Mouse (Mus musculus): ENCODE results near the gene Ufsp1. TPM values are rescaled to one million over a fixed set of nuclear protein-coding genes. Genes with fewer than 3 reads are reported as not detected.

Ufsp1 gene
- polyA plus RNA-seq, 1 experiment from 2014 or later: 11.4 TPM

- ATAC-seq (ENCODE audit: low FRiP score, low TSS enrichment): no peak
- Histone ChIP-seq H3K9ac (ENCODE audit: low read length) (no peak overlapping the region), H3K4me1 (replicated peaks; ENCODE audit: control insufficient read depth, insufficient read depth) (peaks cover 5% of the 10 kb centered on the region; the same call in 1 of the 2 replicates), H3K4me3 (ENCODE audit: low read depth, low read length) (no peak overlapping the region), H3K27ac (replicated peaks) (no peak overlapping the region), H3K9me3 (ENCODE audit: control insufficient read depth, low read length) (no peaks in the 10 kb centered on the region), H3K36me3 (ENCODE audit: control insufficient read depth, insufficient read depth, low read length) (peaks cover 48% of the 10 kb centered on the region), H3K27me3 (ENCODE audit: control insufficient read depth, insufficient read depth, low read length) (no peaks in the 10 kb centered on the region), H3K4me2 (replicated peaks; ENCODE audit: low read depth) (no peak overlapping the region)
- no peak for DNase-seq (ENCODE audit: low spot score)
- no peak for TF ChIP-seq EP300 (optimal IDR thresholded peaks at IDR 0.05)
- TF ChIP-seq CTCF (IDR thresholded peaks at IDR 0.05; ENCODE audit: low read depth): no peak
- WGBS: 78% methylated on average over 7 of the region's 7 CpGs
Observed at GRCm38 (mm10) chr5:137299240-137299639, 4.8 kb downstream of the Ufsp1 start.

- no peaks in the 10 kb centered on the region for H3K9me3 ChIP-seq (ENCODE audit: control insufficient read depth, low read length)
- H3K27me3 ChIP-seq (ENCODE audit: control insufficient read depth, insufficient read depth, low read length): no peaks in the 10 kb centered on the region
- H3K4me3 ChIP-seq (ENCODE audit: low read depth, low read length): no peak overlapping the region
- H3K9ac ChIP-seq (ENCODE audit: low read length): no peak overlapping the region
- no peak overlapping the region for H3K4me2 ChIP-seq (replicated peaks; ENCODE audit: low read depth)
- DNase-seq (ENCODE audit: low spot score) (peak; percentile 85), ATAC-seq (ENCODE audit: low FRiP score, low TSS enrichment) (peak; percentile 35)
- WGBS: 64% methylated on average over 21 of the region's 21 CpGs
- TF ChIP-seq CTCF (IDR thresholded peaks at IDR 0.05; ENCODE audit: low read depth) (no peak), EP300 (optimal IDR thresholded peaks at IDR 0.05) (no peak)
- no peaks in the 10 kb centered on the region; the same call in 1 of the 2 replicates for H3K4me1 ChIP-seq (replicated peaks; ENCODE audit: control insufficient read depth, insufficient read depth)
- H3K27ac ChIP-seq (replicated peaks): no peak overlapping the region
- peaks cover 43% of the 10 kb centered on the region for H3K36me3 ChIP-seq (ENCODE audit: control insufficient read depth, insufficient read depth, low read length)
Observed at GRCm38 (mm10) chr5:137301253-137301652, 6.8 kb downstream of the Ufsp1 start.

- no peak overlapping the region for H3K4me3 ChIP-seq (ENCODE audit: low read depth, low read length)
- peaks cover 26% of the 10 kb centered on the region for H3K36me3 ChIP-seq (ENCODE audit: control insufficient read depth, insufficient read depth, low read length)
Observed at GRCm38 (mm10) chr5:137303609-137304008, 9.2 kb downstream of the Ufsp1 start.

GRCm38 (mm10) chr5:137304165-137304564, 9.7 kb downstream of the Ufsp1 start:
- Histone ChIP-seq H3K4me3 (ENCODE audit: low read depth, low read length) (no peak overlapping the region), H3K36me3 (ENCODE audit: control insufficient read depth, insufficient read depth, low read length) (peaks cover 26% of the 10 kb centered on the region), H3K27me3 (ENCODE audit: control insufficient read depth, insufficient read depth, low read length) (no peaks in the 10 kb centered on the region), H3K4me1 (replicated peaks; ENCODE audit: control insufficient read depth, insufficient read depth) (no peaks in the 10 kb centered on the region; the same call in none of the 2 replicates), H3K9ac (ENCODE audit: low read length) (peak overlapping the region; percentile 13; the same call in 1 of the 2 replicates), H3K9me3 (ENCODE audit: control insufficient read depth, low read length) (no peaks in the 10 kb centered on the region), H3K4me2 (replicated peaks; ENCODE audit: low read depth) (no peak overlapping the region), H3K27ac (replicated peaks) (no peak overlapping the region)
- DNase-seq (ENCODE audit: low spot score) (no peak), ATAC-seq (ENCODE audit: low FRiP score, low TSS enrichment) (no peak)
- no peak for TF ChIP-seq CTCF (IDR thresholded peaks at IDR 0.05; ENCODE audit: low read depth)
- no peak for TF ChIP-seq EP300 (optimal IDR thresholded peaks at IDR 0.05)
- WGBS: 46% methylated on average over 3 of the region's 3 CpGs

More at GRCm38 (mm10) chr5:137303609-137304008, 9.2 kb downstream of the Ufsp1 start:
- H3K4me1 ChIP-seq (replicated peaks; ENCODE audit: control insufficient read depth, insufficient read depth): no peaks in the 10 kb centered on the region; the same call in none of the 2 replicates
- no peak overlapping the region for H3K9ac ChIP-seq (ENCODE audit: low read length)
- H3K4me2 ChIP-seq (replicated peaks; ENCODE audit: low read depth): no peak overlapping the region
- no peaks in the 10 kb centered on the region for H3K27me3 ChIP-seq (ENCODE audit: control insufficient read depth, insufficient read depth, low read length)
- DNase-seq (ENCODE audit: low spot score) (no peak), ATAC-seq (ENCODE audit: low FRiP score, low TSS enrichment) (no peak)
- H3K9me3 ChIP-seq (ENCODE audit: control insufficient read depth, low read length): no peaks in the 10 kb centered on the region
- WGBS: 72% methylated on average over 4 of the region's 4 CpGs
- no peak for TF ChIP-seq EP300 (optimal IDR thresholded peaks at IDR 0.05)
- H3K27ac ChIP-seq (replicated peaks): no peak overlapping the region

- 44% methylated on average over 4 of the region's 4 CpGs for WGBS
- Histone ChIP-seq H3K36me3 (ENCODE audit: control insufficient read depth, insufficient read depth, low read length) (peaks cover 24% of the 10 kb centered on the region), H3K9ac (ENCODE audit: low read length) (peak overlapping the region; percentile 13; the same call in 1 of the 2 replicates), H3K27ac (replicated peaks) (no peak overlapping the region), H3K27me3 (ENCODE audit: control insufficient read depth, insufficient read depth, low read length) (no peaks in the 10 kb centered on the region), H3K4me2 (replicated peaks; ENCODE audit: low read depth) (no peak overlapping the region), H3K9me3 (ENCODE audit: control insufficient read depth, low read length) (no peaks in the 10 kb centered on the region), H3K4me1 (replicated peaks; ENCODE audit: control insufficient read depth, insufficient read depth) (no peaks in the 10 kb centered on the region; the same call in none of the 2 replicates), H3K4me3 (ENCODE audit: low read depth, low read length) (no peak overlapping the region)
- no peak for ATAC-seq (ENCODE audit: low FRiP score, low TSS enrichment)
- TF ChIP-seq CTCF (IDR thresholded peaks at IDR 0.05; ENCODE audit: low read depth): no peak
- TF ChIP-seq EP300 (optimal IDR thresholded peaks at IDR 0.05): no peak
- no peak for DNase-seq (ENCODE audit: low spot score)
Observed at GRCm38 (mm10) chr5:137304816-137305215, 10.4 kb downstream of the Ufsp1 start.

GRCm38 (mm10) chr5:137305822-137306221, 11.4 kb downstream of the Ufsp1 start:
- 52% methylated on average over 3 of the region's 3 CpGs for WGBS
- DNase-seq (ENCODE audit: low spot score) (no peak), ATAC-seq (ENCODE audit: low FRiP score, low TSS enrichment) (no peak)
- Histone ChIP-seq H3K9ac (ENCODE audit: low read length) (peak overlapping the region; percentile 1; the same call in 1 of the 2 replicates), H3K4me3 (ENCODE audit: low read depth, low read length) (peak overlapping the region; percentile 96; the same call in 1 of the 2 replicates), H3K9me3 (ENCODE audit: control insufficient read depth, low read length) (no peaks in the 10 kb centered on the region), H3K4me1 (replicated peaks; ENCODE audit: control insufficient read depth, insufficient read depth) (no peaks in the 10 kb centered on the region; the same call in none of the 2 replicates), H3K4me2 (replicated peaks; ENCODE audit: low read depth) (peak overlapping the region; percentile 64), H3K27me3 (ENCODE audit: control insufficient read depth, insufficient read depth, low read length) (no peaks in the 10 kb centered on the region), H3K27ac (replicated peaks) (no peak overlapping the region), H3K36me3 (ENCODE audit: control insufficient read depth, insufficient read depth, low read length) (peaks cover 23% of the 10 kb centered on the region)
- TF ChIP-seq CTCF (IDR thresholded peaks at IDR 0.05; ENCODE audit: low read depth) (no peak), EP300 (optimal IDR thresholded peaks at IDR 0.05) (no peak)
